ENCODE assay signal across 8 mouse cellular contexts in the genomic region with DNA sequence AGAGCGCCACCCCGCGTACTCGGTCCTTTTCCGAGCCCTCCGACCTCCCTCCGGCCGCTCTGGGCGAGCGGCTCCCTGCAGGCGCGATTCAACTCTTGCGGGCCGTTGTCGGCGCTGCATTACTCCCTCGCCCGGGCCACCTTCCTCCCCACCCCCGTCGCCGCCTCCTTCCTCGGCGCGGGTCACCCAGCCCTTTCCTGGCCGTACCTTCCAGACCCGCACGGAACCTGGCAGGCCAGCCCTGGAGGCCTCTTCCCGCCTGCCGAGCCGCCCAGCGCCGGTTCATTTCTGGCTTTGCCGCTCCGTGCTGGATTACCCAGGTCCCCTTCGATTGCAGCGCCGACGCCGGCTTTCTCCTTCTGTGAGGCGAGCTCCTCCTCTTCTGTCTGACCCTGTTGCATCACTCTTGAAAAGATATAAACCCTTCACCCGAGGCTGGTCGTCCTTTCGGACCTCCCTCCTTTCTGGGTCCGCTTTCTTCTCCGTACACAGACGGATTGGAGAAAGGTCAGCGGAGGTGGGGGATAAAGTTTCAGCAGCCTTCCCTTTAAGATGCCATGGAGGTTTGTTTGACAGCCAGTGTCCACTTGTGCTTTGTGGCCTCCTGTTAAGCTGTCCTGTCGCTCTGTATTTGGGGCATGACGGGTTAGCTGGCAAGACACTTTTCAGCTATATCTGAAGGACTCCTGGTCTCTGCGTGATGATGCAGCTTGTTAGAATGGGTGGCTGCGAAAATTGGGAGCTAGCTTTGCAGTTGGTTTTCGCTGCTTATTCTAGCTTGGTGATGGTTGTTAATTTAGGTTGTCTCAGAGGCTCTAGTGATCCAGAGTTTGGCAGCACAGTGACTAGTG. TPM values are rescaled to one million over a fixed set of nuclear protein-coding genes. Genes with fewer than 3 reads are reported as not detected.
DNase-seq lines count a peak whose midpoint lies in the region; ATAC-seq and TF ChIP-seq lines count a peak whose summit lies in the region.

No protein-coding gene starts in this region.

- H3K4me2 ChIP-seq in forebrain, embryonic 14.5 days (ENCODE audit: low read length) = peak overlapping the region; percentile 82

- no peaks in the 10 kb centered on the region for H3K9me3 ChIP-seq in G1E (replicated peaks)
- H3K9me3 ChIP-seq in forebrain, embryonic 14.5 days (replicated peaks; ENCODE audit: control insufficient read depth, low read length) = no peaks in the 10 kb centered on the region

- peak overlapping the region; percentile 98 for H3K4me3 ChIP-seq in G1E (ENCODE audit: low read depth, low read length)
- peak overlapping the region; percentile 89 for H3K4me3 ChIP-seq in forebrain, embryonic 14.5 days (ENCODE audit: low read depth, low read length)

- H3K36me3 ChIP-seq in G1E (replicated peaks) = peaks cover 67% of the 10 kb centered on the region
- H3K36me3 ChIP-seq in forebrain, embryonic 14.5 days (ENCODE audit: control insufficient read depth, insufficient read depth, low read length) = peaks cover 21% of the 10 kb centered on the region

- H3K27me3 ChIP-seq in G1E (ENCODE audit: insufficient read depth, low read length) = no peaks in the 10 kb centered on the region
- no peaks in the 10 kb centered on the region for H3K27me3 ChIP-seq in forebrain, embryonic 14.5 days (replicated peaks; ENCODE audit: control insufficient read depth, insufficient read depth, low read length)

- intact Hi-C loops in heart, postnatal 25 days (cut with DNase I) = no loop called here

- WGBS in forebrain, embryonic 14.5 days = 2% methylated on average over 48 of the region's 52 CpGs
- WGBS in large intestine, adult 2 months = 2% methylated on average over 52 of the region's 52 CpGs

- DNase-seq in G1E (ENCODE audit: low spot score) = peak; percentile 51
- DNase-seq in brain, embryonic 14.5 days (ENCODE audit: low read depth) = peak; percentile 70
- DNase-seq in forebrain, embryonic 14.5 days (ENCODE audit: low spot score) = peak; percentile 49
- peak; percentile 21 for DNase-seq in heart, postnatal 25 days (ENCODE audit: low spot score)
- DNase-seq in large intestine, adult 2 months (ENCODE audit: low read depth, low spot score) = peak; percentile 11
- DNase-seq in lung, postnatal 10 days = peak; percentile 66
- DNase-seq in ovary, postnatal 10 days (ENCODE audit: low spot score) = peak; percentile 30
- peak; percentile 23 for DNase-seq in thymus, postnatal 25 days

- peaks cover 37% of the 10 kb centered on the region for H3K4me1 ChIP-seq in G1E (ENCODE audit: insufficient read depth, low read depth, low read length)
- H3K4me1 ChIP-seq in forebrain, embryonic 14.5 days (ENCODE audit: control insufficient read depth, insufficient read depth, low read length) = peaks cover 18% of the 10 kb centered on the region

- H3K27ac ChIP-seq in forebrain, embryonic 14.5 days (ENCODE audit: low read depth, low read length) = peak overlapping the region; percentile 75

- TF ChIP-seq CTCF in G1E (IDR thresholded peaks at IDR 0.05; ENCODE audit: low read depth, low read length) = no peak
- TF ChIP-seq CTCF in brain, embryonic 14.5 days (IDR thresholded peaks at IDR 0.05; ENCODE audit: borderline replicate concordance, extremely low read depth, insufficient read depth, insufficient read length) = no peak

- no peak for ATAC-seq in G1E (ENCODE audit: extremely low read depth, insufficient number of reproducible peaks, low FRiP score, poor library complexity, severe bottlenecking)
- peak; percentile 75 for ATAC-seq in forebrain, embryonic 14.5 days

- no peak for TF ChIP-seq POLR2A in brain, embryonic 14.5 days (IDR thresholded peaks at IDR 0.05; ENCODE audit: borderline replicate concordance, extremely low read depth, insufficient read depth, insufficient read length, poor library complexity, severe bottlenecking)

- H3K9ac ChIP-seq in forebrain, embryonic 14.5 days (ENCODE audit: low read length) = peak overlapping the region; percentile 90

RNA-seq across cellular contexts. Expression of a gene that starts 0.8 kb away (rescaled TPM):
- total RNA-seq in G1E (2014; fragmentation: Nextera tagmentation) (18.5 and 21.0 TPM in 2 replicates), G1E (2017) (8.5 and 9.8 TPM in 2 replicates)
- polyA plus RNA-seq in G1E (2012) = 21.3 and 31.5 TPM in 2 replicates
- polyA plus RNA-seq in brain, embryonic 14.5 days (2012; rRNA removed) = 13.0 and 16.7 TPM in 2 replicates
- polyA plus RNA-seq in forebrain, embryonic 14.5 days (2014; fragmentation: Nextera tagmentation; extraction: Ambion mirVana) = 4.3 and 5.3 TPM in 2 replicates
- 10 to 100 TPM; 14.0 to 14.8 TPM for total RNA-seq in heart, postnatal 25 days (2021)
- polyA plus RNA-seq in large intestine, adult 2 months (2012; rRNA removed) = 2.2 and 3.5 TPM in 2 replicates

RNA-seq across cellular contexts. Expression of a gene that starts 19.1 kb away (rescaled TPM):
- total RNA-seq in G1E (2014; fragmentation: Nextera tagmentation) = 121 and 158 TPM in 2 replicates
- total RNA-seq in G1E (2017) = 127 and 147 TPM in 2 replicates
- 575 and 747 TPM in 2 replicates for polyA plus RNA-seq in G1E (2012)
- 156 and 218 TPM in 2 replicates for polyA plus RNA-seq in brain, embryonic 14.5 days (2012; rRNA removed)
- polyA plus RNA-seq in forebrain, embryonic 14.5 days (2014; fragmentation: Nextera tagmentation; extraction: Ambion mirVana) = 301 and 338 TPM in 2 replicates
- total RNA-seq in heart, postnatal 25 days (2021) = 10 to 100 TPM; 59.9 to 60.7 TPM
- polyA plus RNA-seq in large intestine, adult 2 months (2012; rRNA removed) = 79.3 and 93.1 TPM in 2 replicates

RNA-seq across cellular contexts. Expression of a gene that starts 36.6 kb away (rescaled TPM):
- total RNA-seq in G1E (2014; fragmentation: Nextera tagmentation) (84.4 and 87.4 TPM in 2 replicates), G1E (2017) (61.6 and 65.3 TPM in 2 replicates)
- 58.6 and 60.2 TPM in 2 replicates for polyA plus RNA-seq in G1E (2012)
- polyA plus RNA-seq in brain, embryonic 14.5 days (2012; rRNA removed) = 46.7 and 56.5 TPM in 2 replicates
- polyA plus RNA-seq in forebrain, embryonic 14.5 days (2014; fragmentation: Nextera tagmentation; extraction: Ambion mirVana) = 9.8 and 10.2 TPM in 2 replicates
- 100 to 1,000 TPM; 133 to 137 TPM for total RNA-seq in heart, postnatal 25 days (2021)
- 78.2 and 81.5 TPM in 2 replicates for polyA plus RNA-seq in large intestine, adult 2 months (2012; rRNA removed)

RNA-seq across cellular contexts. Expression of a gene that starts 52.1 kb away (rescaled TPM):
- 11.9 and 13.3 TPM in 2 replicates for total RNA-seq in G1E (2014; fragmentation: Nextera tagmentation)
- 5.8 and 6.6 TPM in 2 replicates for total RNA-seq in G1E (2017)
- polyA plus RNA-seq in G1E (2012) = 9.6 and 10.1 TPM in 2 replicates
- polyA plus RNA-seq in brain, embryonic 14.5 days (2012; rRNA removed) = 84.7 and 119 TPM in 2 replicates
- 39.4 and 40.3 TPM in 2 replicates for polyA plus RNA-seq in forebrain, embryonic 14.5 days (2014; fragmentation: Nextera tagmentation; extraction: Ambion mirVana)
- total RNA-seq in heart, postnatal 25 days (2021) = 10 to 100 TPM; 56.8 to 61.6 TPM
- polyA plus RNA-seq in large intestine, adult 2 months (2012; rRNA removed) = 19.8 and 27.3 TPM in 2 replicates

RNA-seq across cellular contexts. Expression of a gene that starts 52.6 kb away (rescaled TPM):
- total RNA-seq in G1E (2014; fragmentation: Nextera tagmentation) (42.4 and 57.4 TPM in 2 replicates), G1E (2017) (36.1 and 36.3 TPM in 2 replicates)
- 41.8 and 44.2 TPM in 2 replicates for polyA plus RNA-seq in G1E (2012)
- 40.5 and 41.3 TPM in 2 replicates for polyA plus RNA-seq in brain, embryonic 14.5 days (2012; rRNA removed)
- 65.2 and 66.1 TPM in 2 replicates for polyA plus RNA-seq in forebrain, embryonic 14.5 days (2014; fragmentation: Nextera tagmentation; extraction: Ambion mirVana)
- total RNA-seq in heart, postnatal 25 days (2021) = 10 to 100 TPM; 21.3 to 22.5 TPM
- 8.1 and 9.3 TPM in 2 replicates for polyA plus RNA-seq in large intestine, adult 2 months (2012; rRNA removed)

Comparison
In these comparisons a context has a peak if more than half of its experiments do, and no peak if none do; other contexts are left out.
1. DNase-seq: peak in every context shown above with its lines; median percentile 70 in brain, embryonic 14.5 days; 66 in lung, postnatal 10 days; 51 in G1E; 49 in forebrain, embryonic 14.5 days; 30 in ovary, postnatal 10 days; 23 in thymus, postnatal 25 days; 21 in heart, postnatal 25 days; 11 in large intestine, adult 2 months.